Mouse (Mus musculus): ENCODE measurements at regions not wholly inside any gene's neighbourhood (a gene's known extent, or its start where the extent isn't known, plus 50 kb on each side); places are given as distances from the start of the nearest gene placed in this dataset.

DNA sequence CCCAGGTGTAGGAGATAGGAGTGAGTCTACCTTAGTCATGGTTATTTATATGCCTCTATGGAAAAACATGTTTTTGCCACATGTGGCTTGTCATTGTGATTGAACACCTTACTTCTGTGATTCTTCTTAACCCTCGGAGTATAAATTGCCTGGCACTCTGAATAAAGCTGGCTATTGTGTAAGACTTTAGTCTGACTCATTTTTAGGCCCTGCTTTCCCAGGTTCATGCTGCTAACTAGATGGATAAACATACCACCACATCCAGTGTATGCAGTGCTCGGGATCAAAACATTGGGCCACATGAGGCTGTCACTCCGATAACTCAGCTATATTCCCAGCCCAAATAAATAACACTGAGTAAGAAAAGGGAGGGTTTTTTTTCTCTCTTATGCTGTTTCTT, 287.2 kb downstream of the Gsdmc2 start:
- DNase-seq (ENCODE audit: low read depth, low spot score) = no peak

DNA sequence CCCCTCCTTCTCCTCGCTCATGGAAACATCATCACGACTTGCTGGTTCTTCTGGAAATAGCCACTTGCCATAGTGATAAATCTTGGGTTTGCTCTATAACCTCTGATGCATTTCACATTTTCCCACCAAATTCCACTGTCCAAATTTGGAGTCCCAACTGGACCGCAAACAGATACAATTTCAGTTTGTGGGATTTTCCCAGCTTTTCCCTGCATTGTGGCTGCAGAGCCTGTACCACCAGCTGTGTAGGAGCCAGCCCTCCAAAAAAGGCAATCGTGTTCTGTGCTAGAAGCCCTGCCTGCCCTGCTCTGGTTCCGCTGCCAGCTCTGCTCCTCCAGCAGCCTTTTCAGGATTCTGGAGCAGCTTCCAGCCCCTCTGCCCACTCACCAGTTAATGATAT, 291.4 kb downstream of the Gsdmc2 start:
- DNase-seq (ENCODE audit: low read depth, low spot score) = no peak

DNA sequence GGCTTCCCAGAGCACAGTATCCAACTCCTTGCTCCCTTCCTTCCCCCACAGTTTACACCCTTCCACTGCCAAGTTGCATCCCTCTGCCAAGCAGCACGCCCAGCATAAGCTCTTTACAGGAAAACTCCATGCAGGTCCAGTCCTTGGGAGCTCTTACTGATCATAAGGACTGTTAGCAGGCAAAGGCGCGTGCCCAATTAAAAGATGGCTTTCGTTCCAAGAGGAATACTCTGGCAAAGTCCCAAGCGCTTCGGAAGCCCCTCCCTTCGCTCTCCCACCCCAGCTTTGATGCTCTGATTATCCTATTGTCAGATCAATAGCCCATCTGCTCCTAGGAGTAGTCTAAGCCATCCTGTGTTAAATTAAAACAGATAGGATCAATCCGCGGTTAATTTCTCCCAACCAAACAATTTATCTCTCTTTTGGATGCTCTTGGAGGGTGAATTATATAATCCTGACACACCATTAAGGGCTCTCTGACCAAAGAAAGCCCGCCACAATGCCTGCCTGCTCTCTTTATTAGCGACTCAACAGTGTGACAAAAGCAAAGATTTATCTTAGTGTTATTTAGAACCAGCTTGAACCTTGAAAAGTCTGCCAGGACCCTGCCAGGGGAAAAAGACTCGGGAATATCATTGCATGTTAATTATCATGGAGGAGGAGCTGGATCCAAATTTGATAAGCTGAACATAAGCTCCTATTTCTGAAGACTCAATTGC, 312.5 kb downstream of the Gsdmc2 start:
- DNase-seq (ENCODE audit: low read depth, low spot score) = peak; percentile 8

DNA sequence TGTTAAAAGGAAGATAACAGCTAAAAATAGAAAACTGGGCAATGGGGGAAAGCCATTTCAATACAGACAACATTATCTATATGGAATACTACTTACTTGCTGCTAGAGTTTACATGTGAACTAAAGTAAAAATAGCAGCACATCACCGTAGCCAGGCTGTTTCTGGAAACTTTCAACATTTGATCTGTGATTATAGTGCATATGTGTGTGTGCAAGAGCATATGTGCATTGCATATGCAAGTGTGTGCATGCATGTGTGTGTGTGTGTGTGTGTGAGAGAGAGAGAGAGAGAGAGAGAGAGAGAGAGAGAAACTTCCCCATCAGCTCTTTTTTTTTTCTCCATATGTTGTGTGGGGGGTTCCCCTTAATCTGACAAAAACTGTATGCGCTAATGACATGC, 317.7 kb downstream of the Gsdmc2 start:
- DNase-seq (ENCODE audit: low read depth, low spot score) = no peak

DNA sequence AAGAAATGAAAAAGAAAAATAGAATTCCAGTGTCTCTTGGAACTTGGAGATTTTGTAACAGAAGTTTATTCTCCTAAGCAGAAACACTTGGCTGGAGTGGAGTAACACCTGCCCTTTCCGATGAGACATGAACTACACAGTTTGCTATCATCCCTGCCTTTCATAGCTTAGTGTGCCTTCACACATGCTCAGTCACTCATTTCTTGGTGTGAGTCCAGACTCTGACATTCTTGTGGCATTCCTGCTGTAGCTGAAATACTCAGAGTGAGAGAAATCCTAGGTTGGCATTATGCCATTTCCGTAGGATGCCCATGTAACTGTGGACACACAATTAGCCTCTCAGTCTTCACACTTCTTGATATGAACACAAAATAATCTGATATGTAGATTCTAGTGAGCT, 318.2 kb downstream of the Gsdmc2 start:
- no peak for DNase-seq (ENCODE audit: low read depth, low spot score)

DNA sequence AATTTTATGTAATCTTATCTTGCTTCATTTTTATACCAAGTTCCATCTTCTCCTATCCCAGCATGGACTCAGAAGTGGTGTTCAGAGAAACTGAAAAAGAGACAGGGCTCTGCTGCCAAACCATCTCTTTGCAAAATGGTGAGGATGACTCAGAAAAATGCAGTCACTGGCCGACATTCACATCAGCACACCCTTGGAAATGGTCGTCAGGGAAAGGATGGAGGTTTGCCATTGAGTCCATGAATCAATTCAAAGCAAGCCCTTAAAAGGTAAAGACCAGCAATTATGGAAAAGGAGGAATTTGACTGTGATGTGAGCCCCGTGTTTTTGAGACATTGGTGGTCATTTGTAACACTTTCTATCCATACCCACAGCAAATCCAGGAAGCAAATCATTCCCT, 327.7 kb downstream of the Gsdmc2 start:
- no peak for DNase-seq (ENCODE audit: low read depth, low spot score)

DNA sequence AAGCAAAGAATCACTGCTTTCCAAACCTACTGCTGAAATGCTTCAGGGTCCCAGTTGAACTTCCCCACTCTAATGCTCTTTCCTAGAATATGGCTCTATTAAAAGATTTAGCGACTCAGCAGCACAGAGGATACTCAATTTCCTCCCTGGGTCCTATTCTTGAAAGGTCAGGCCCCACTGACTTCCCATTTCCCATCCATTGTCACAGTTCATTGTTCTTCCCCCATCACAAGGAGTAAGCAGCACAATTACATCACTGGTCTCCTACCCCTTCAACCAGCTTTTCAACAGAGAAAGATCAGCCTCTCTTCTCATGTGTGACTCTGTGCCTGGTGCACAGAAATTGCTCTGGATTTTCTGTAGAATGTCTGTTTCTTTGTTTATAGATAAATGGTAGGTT, 344.5 kb downstream of the Gsdmc2 start:
- DNase-seq (ENCODE audit: low read depth, low spot score) = no peak

DNA sequence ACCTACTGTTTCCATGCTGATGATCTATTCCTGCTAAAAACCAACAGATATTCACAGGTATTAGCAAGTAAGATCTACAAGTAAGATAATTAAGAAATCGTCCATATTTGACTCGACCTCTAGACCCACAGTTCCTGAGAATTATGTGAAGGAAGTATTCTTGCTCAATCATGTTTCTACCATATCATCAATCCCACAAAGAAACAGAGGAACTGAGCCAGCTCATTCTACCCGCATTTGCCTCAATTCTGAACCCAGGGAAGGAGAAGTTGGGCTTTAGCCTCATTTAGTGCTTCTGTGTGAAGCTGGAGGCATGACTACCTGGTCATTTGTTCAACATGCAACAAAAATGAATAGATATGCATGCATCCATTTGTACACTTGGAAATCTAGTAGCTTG, 346.5 kb downstream of the Gsdmc2 start:
- no peak for DNase-seq (ENCODE audit: low read depth, low spot score)

DNA sequence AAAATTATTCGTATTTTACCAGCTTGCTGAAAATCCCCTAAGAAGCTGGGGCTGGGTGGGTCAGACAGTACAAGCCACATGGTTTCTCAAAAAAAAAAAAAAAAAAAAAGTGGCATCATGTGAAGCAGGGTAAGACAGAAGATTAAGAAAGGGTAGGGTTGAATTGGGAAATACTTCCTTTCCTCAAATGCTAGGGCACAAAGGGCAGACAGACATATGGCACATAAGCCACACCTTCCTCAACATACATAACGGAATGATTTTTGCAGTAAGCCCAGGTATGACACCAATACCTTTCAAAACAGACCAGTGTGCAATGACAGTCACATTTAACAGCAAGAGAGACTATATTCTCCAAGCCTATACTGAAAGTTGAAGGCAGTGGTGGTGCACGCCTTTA, 347.8 kb downstream of the Gsdmc2 start:
- no peak for DNase-seq (ENCODE audit: low read depth, low spot score)

DNA sequence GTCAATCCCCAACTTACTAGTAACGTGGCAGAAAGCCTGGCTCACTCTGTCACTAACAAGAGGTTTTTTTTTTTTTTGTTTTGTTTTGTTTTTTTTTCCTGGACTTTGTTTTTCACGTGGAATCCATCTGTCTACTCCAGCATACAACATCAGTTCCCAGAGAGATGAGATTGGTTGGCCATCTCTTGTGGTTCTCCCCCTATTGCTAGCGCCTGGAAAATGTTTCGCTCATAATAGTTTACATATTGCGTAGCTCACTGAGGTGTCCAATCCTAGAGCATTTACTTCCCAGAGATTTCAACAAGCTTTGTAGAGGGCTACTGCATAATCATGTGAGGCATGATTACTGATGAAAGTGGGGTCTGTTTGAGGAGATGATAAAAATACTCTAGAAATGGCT, 360.1 kb downstream of the Gsdmc2 start:
- no peak for DNase-seq (ENCODE audit: low read depth, low spot score)

DNA sequence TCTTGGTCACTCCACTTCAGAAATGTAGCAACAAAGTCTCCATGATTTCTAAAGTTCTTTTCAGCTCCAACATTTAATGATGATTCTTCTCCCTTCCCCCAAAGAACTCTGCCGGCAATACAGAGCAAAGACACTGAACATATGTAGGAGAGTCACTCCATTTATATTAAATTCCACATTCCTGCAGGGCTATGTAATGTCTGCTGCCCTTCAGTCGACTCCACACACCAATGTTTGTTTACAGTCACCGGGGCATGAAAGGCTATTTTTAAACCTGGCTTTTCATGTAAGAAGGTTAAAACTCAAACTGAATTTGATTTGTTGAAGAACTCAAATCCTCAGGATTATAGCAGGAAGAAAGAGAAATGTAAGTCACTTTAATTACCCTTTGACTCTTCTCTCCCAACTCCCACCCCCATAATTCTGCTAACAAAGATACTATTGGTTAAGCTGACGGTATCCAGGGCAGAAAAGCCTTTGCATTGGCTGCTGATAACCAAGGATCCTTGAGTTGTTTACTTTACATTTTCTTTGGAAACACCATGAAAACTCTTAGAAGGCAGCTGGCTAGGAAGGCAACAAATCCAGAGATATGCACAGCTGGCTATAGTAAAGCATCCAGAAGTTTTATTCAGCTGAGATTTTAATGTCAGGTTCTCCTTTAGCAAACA, 360.6 kb downstream of the Gsdmc2 start:
- DNase-seq (ENCODE audit: low read depth, low spot score) = no peak

DNA sequence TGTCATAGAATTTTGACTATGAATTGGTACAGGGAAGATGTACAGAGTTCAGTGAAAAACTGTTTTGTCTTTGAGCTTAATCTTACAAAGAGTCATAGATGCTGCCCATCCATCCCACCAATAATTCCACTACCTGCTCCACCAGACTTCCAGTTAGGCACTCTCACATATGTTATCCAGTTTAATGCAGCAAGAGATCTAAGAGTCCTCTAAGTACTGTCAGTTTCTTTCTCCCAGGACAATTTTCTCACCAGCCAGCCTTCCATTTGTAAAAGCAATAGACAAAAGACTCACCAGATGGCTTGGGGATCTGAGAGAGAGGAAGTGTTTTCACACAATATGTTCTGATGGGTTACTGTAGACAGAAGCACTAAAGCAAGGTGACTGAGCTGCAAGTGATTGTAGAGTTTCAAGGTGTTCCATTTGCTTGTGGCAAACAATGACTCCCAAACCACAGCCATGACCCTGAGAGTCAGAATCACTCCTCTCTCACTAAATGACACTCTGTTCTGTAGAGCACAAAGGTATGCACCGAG, 365.6 kb downstream of the Gsdmc2 start:
- DNase-seq (ENCODE audit: low read depth, low spot score) = no peak

DNA sequence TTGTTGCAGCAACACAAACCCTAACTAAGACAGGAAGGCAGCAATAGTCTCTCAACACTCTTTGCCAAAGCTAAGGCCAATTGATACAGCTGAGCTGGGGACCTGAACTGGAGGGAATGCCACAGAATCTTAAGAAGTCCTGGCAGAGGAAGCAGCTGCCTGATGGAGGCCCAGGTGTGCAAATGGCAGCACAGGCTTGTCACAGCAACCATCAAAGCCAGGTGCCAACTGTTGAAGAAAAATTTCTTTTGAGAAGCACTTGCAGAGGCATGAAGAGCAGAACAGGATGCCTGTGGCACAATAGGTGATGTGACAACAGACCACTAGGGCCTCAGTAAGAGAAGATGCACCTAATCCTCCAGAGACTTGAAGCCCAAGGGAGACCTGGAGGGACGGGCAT, 378.1 kb downstream of the Gsdmc2 start:
- DNase-seq (ENCODE audit: low read depth, low spot score) = no peak

DNA sequence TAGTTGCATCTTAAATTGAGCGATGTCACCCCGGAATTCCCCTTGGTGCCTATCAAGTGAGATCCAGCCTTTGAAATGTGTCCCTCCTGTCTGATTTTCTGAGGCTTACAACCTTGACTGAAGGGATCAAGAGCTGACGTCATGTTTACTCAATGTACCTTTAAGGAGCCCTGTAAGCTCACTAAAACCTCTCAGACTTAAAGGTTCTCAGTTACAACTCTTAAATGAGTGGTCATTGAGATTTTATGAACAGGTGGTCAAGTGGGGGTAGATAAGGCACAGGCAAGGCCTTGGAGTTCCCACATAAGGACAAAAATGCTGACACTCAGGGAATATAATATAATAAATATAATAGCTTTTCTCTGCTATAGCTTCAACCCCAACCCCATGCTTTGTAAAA, 392.4 kb downstream of the Gsdmc2 start:
- DNase-seq (ENCODE audit: low read depth, low spot score) = no peak

DNA sequence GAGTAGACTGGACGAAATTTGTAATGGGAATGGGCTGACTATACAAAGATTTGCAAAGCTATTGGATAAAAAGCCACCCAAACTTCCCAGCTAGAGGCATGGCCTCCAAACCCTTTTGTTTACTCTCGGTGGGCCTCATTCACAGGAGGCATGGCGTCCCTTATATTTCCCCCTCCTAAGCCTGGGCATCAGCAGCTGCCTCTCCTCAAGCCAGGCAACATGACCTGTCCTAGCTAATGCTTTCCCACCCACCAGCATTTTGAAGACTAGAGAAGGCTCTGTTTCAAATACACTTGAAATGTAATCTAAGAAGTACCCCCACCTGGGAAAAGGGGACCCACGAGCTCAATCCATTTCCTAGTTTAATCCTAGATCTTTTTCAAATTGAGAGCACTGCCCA, 398.7 kb downstream of the Gsdmc2 start:
- no peak for DNase-seq (ENCODE audit: low read depth, low spot score)

DNA sequence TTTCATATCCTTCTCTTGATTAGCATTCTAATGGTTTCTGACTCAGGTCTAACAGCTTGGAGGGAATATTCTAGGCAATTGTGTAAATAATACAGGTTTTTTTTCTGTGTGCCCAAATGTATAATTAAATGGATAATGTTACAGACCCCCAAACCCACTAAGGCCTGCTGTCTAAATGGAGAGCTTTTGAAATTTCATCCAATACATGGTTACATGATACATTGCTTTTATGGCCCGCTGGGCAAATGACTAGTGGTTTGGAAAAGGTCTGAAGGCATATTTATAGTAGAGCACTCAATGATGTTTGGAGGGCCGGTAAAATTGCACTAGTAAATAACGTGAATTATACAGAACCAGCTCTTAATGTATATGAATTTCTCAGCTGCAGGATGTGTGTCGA, 400.0 kb downstream of the Gsdmc2 start:
- DNase-seq (ENCODE audit: low read depth, low spot score) = no peak

DNA sequence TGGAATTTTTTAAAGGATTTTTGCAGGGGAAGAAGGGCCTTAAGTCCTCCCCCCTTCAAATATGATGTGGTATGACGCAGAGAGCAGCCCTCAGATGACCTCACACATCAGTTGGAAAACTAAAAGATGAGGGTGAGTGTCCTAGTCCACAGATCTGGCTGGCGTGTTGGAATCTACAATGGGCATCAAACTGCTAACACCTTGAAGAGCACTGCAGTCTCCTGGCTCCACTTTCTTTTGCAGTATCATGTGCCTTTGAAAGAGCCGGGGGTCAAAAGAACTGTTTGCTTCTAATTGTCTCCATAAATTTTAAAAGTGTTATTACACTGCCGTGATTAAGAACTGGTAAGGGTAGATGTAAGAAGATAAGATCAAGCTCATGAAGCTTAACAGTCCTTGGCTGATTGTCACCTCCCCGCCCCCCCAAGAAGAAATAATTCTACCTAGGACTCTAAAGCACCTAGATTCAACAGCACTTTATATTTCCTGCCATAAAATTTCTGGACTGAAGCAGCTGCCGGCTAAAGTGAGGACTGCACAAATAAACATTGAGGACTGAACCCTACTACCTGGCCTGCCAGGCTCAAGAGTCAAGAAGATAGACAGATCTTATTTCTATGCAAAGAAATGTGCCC, 402.7 kb downstream of the Gsdmc2 start:
- no peak for DNase-seq (ENCODE audit: low read depth, low spot score)

DNA sequence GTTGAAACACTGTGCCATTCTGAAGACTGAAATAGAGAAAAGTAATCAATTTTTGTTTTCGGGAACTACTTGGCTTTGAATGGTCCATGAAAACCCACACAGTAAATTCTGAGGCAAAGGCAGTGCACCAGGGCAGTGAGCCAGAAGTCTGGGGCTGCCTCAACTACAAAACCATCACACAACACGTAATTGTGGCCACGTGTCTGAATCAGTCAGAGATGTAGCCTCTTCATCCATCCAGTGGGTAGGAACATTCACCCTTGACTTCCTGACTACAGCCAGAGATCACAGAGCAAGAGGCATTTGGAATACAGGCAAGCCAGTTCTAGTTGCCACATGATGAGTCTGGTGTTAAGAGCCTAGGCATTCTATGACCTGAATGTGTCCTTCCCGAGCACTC, 432.3 kb downstream of the Gsdmc2 start:
- no peak for DNase-seq (ENCODE audit: low read depth, low spot score)

DNA sequence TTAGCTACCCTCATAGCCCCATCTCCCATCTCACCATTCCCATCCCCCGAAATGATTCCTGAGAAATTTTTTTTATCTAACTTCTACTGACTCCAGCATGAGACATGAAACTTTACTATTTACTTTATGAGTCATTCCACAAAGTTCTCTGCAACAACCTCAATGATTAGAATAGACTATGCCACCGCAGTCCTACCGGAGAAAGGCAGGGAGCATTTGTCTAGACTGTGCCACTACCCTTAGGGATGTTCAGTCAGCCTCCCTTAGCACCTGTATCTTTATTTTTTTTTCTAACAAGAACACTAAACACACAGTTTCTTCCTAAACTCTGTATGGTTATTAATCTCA, 433.2 kb downstream of the Gsdmc2 start:
- no peak for DNase-seq (ENCODE audit: low read depth, low spot score)

DNA sequence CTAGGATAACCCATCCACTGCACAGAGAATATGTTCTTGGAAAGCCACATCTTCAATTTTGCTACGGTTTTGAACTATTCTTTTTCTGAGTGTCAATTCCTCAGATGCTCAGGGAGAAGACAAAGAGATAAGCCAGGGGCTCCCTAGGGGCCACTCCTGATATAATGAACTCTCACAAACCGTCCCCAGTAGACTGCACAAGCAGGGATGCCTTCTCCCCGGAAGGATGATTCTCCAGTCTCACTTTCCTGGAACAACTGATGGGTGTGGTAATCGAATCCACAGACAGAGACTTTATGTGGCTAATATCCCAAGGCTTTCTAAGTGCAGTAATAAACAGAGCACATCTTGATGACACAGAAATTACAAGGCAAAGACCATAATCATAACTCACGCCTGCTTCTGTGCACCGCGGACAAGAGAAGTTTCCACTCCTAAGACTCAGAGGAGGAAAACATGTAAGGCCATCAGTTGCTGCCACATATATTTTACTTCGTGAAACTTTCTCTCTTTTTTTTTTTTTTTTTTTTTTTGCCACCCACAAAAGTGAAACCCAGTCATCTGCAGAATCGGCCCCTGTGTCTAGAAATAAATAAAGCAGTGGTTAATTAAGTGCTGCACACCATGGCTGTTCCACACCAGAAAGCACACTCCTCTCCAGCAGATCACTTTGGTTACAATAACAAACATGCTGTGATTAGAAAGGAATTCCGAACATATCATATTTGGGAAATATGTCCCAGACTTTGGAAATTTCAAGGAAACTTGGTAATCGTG, 433.8 kb downstream of the Gsdmc2 start:
- no peak for DNase-seq (ENCODE audit: low read depth, low spot score)

DNA sequence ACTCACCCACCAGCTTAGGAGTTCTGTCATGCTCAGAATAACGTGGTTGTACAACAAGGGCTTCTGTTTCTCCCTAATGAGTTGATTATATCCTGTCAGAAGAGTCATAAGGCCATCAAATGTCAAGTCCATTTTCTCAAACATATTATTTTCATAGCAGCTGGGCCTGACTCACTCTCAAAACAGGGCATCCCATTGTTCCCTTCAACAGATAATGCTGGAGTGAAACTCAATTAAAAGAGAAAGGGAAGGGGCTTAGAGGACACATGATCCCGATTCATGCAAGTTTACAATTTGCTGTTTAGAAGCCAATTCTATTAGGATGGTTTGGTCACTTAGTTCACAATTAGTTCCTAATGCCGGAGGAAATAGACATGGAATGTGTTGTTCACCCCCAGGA, 444.5 kb downstream of the Gsdmc2 start:
- no peak for DNase-seq (ENCODE audit: low read depth, low spot score)

DNA sequence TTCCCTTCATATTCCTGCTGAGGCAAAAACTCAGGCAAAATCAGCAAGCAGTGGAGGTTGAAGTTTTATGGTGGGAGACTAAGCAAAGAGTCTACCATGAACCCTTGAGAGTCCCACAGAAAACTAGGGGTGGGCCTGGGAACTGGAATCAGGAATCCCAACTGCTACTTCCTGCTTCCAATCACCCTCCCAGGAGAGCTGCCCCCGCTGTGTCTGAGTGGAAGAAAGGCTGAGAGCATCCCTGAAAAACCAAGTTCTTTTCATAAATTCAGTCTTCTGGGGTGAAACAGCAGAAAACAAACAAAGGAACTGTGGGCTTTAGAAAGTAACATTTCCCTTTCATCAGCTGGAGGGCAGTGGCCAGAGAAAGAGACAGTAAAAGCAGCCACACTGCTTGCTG, 445.0 kb downstream of the Gsdmc2 start:
- DNase-seq (ENCODE audit: low read depth, low spot score) = no peak
